Mouse (Mus musculus) urinary bladder, adult 18-20 months (tissue): Measurements from ENCODE around the gene Copa.

Experiments used
- DNase-seq, 2 experiments: peaks; one replicate each; pipeline ENCODE4 v3.0.0; 2022; ENCODE audit warnings: low spot score in 2 of 2, mixed read lengths in 2 of 2

Copa gene

GRCm38 (mm10) chr1:172141529-172141928 lies 59.2 kb downstream of the Copa start:
- DNase-seq, result peak in 1 of 2 experiments; percentile 23

- DNase-seq, result no peak
Observed at GRCm38 (mm10) chr1:172143570-172143969, 61.2 kb downstream of the Copa start.

GRCm38 (mm10) chr1:172147835-172148278 lies 65.5 kb downstream of the Copa start, which contains the start of gene Dcaf8:
Gene Dcaf8, plus strand, starts transcription at chr1:172148084.
- peak; percentile 90 to 97 for DNase-seq

- DNase-seq, result no peak
Observed at GRCm38 (mm10) chr1:172148279-172148954, 66.1 kb downstream of the Copa start.

DNA sequence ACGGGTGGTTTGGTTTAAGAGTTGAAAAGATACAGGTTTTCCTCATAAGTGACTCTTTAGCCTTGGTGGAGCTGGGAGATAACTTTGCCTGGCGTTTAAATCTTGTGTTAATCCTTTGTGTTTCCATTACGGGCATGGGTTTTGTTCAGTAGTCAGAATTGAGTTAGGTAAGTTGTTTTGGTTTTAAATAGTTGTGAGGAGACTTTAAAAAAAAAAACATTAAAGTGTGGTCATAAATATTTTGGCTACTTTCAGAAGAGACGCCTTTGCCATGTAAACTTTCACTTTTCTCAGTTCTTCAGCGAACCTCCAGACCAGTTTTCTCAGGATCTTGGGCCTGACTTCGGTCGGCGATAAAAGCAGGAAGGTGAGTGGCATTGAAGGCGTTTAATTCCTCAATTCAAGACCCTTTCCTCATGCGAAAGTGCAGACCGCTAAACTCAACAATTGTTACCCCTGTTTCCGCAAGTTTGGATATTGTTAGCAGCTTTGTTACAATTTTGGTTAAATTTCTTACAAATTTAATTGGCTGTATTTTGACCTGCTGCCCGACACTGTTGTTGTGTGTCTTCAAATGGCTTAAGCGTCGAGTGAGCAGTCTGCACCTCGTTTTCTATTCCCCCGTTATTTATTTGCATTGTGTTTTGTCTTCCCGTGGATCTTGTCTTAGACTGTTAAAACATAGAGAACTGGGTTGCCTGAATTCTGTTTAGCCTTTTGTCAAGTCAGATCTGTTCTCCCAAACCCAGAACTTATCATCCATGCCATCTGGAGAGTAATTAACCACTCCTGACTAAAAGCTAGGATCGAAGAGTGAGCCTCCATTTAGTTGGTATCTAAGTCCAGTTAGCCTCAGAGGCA lies 66.9 kb downstream of the Copa start:
- DNase-seq, result no peak

- DNase-seq, result no peak
Observed at GRCm38 (mm10) chr1:172154536-172154935, 72.2 kb downstream of the Copa start.

- DNase-seq, result no peak
Observed at GRCm38 (mm10) chr1:172155518-172155917, 73.2 kb downstream of the Copa start.

DNA sequence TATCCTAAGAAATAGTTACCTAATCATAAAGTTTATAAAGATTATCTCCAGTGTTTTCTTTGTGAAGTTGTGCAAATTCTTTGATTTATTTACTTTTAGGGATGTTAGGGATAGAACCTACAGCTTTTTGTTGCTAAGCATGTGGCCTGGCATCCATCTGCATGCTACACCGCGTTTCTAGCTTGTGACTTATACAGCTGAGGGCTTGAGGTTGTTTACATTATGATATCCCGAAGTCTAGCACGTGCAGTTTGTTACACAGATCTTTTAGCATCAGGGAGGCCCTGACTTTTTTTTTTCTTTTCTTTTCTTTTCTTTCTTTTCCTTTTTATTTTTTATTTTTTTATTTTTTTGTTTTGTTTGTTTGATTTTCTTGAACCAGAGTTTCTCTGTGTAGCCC lies 77.6 kb downstream of the Copa start:
- DNase-seq, result no peak

GRCm38 (mm10) chr1:172160508-172160907 lies 78.2 kb downstream of the Copa start:
- DNase-seq, result no peak

DNA sequence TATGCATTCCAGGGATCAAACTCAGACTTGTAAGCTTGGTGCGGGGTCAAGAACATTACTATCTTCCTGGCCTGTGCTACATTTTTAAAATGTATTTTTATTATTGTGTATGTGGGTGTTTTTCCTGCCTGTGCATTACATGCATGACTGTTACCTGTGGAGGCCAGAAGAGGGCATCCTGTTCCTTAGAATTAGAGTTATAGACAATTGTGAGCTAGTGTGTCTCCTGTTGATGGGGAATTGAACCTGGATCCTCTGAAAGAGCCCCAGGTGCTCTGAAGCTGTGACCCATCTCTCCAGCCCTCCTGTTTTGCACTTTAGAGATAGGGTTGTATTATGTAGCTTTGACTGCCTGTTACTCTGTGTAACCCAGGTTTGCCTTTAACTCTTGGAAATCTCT lies 79.7 kb downstream of the Copa start:
- DNase-seq, result no peak

DNA sequence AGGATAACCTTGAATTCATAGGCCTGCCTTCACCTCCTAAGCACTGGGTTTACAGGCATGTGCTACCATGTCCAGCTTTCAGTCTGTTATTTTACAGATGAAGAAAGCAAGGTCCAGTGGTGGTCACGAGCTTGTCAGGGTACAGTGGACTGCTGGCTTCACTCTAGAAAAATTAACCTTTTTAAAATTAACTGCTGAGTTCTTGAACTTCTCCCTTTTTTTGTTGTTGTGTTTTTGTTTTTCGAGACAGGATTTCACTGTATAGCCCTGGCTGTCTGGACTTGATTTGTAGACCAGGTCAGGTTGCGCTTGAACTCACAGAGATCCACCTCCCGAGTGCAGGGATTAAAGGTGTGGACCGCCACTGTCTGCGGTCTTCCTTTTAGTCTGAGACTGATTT lies 80.6 kb downstream of the Copa start:
- no peak for DNase-seq

GRCm38 (mm10) chr1:172167911-172168310 lies 85.6 kb downstream of the Copa start:
- DNase-seq, result no peak

GRCm38 (mm10) chr1:172169809-172170208 lies 87.5 kb downstream of the Copa start:
- DNase-seq, result no peak
